Mouse (Mus musculus): Measurements from ENCODE around the gene Gm7168. TPM values are rescaled to one million over a fixed set of nuclear protein-coding genes. Genes with fewer than 3 reads are reported as not detected.
"Not testable (repeated sequence)": the region's sequence is repeated elsewhere in the genome, so short reads cannot be mapped to it uniquely, and the experiment has no call there.

The Gm7168 gene
- not detected in 2 replicates for polyA plus RNA-seq (2014; fragmentation: Nextera tagmentation; extraction: Ambion mirVana)

DNA sequence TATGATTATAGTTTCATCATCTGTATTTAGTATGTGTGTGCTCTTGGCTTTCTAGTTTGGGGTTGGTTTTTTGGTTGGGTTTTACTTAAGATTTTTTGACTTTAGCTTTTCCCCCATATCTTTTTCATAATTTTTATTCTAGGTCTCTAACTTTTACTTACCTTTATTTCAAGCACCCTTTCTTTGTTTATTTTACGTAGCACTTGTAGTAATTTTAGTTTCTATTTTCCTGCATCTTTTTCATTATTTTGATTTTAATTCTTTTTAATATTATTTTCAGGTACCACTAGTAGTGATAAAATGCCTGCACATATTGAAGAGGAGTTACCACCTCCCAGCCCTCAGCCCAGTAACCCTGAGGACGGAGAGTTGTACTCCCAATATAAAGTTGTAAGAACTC lies at the start of gene Gm7168:
TSS of gene Gm7168 (plus strand) at position 301 of the 400 bp plus-strand sequence.
- H3K27me3 ChIP-seq (ENCODE audit: control insufficient read depth, insufficient read depth, low read length); H3K9me3 ChIP-seq (ENCODE audit: control insufficient read depth, low read length); H3K4me3 ChIP-seq (replicated peaks; ENCODE audit: low read length); H3K36me3 ChIP-seq (replicated peaks; ENCODE audit: control insufficient read depth, insufficient read depth); ATAC-seq (ENCODE audit: low FRiP score); H3K4me1 ChIP-seq (replicated peaks; ENCODE audit: control insufficient read depth, insufficient read depth, low read length); DNase-seq (ENCODE audit: low spot score); H3K9ac ChIP-seq; H3K27ac ChIP-seq; H3K4me2 ChIP-seq (replicated peaks): not testable (repeated sequence)
- 100% methylated on average over 1 of the region's 2 CpGs for WGBS

DNA sequence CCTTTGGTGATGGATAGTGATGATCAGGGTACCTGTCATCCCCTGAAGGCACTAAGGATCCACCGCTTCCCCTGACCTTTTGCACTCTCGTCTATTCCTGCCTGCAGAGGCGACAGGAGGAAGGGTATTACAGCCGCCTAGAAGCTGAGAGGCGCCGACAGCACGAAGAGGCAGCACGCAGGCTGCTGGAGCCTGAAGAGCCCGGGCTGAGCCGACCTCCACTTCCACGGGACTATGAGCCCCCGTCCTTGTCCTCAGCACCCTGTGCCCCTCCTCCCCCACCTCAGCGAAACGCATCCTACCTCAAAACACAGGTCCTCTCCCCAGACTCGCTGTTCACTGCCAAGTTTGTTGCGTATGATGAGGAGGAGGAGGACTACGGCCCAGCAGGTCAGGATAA lies 49.3 kb upstream of the Gm7168 start:
- 0 out of 2 replicates have a peak, but pooled peaks have one; percentile 17 for ATAC-seq (ENCODE audit: low FRiP score)
- H3K4me2 ChIP-seq (replicated peaks) = no peak overlapping the region
- no peak overlapping the region for H3K27ac ChIP-seq
- no peaks in the 10 kb centered on the region for H3K27me3 ChIP-seq (ENCODE audit: control insufficient read depth, insufficient read depth, low read length)
- H3K9me3 ChIP-seq (ENCODE audit: control insufficient read depth, low read length) = no peaks in the 10 kb centered on the region
- no peaks in the 10 kb centered on the region for H3K4me1 ChIP-seq (replicated peaks; ENCODE audit: control insufficient read depth, insufficient read depth, low read length)
- H3K4me3 ChIP-seq (replicated peaks; ENCODE audit: low read length) = no peak overlapping the region
- H3K9ac ChIP-seq = no peak overlapping the region
- 90% methylated on average over 17 of the region's 17 CpGs for WGBS
- no peak for DNase-seq (ENCODE audit: low spot score)
- H3K36me3 ChIP-seq (replicated peaks; ENCODE audit: control insufficient read depth, insufficient read depth) = peaks cover 72% of the 10 kb centered on the region

DNA sequence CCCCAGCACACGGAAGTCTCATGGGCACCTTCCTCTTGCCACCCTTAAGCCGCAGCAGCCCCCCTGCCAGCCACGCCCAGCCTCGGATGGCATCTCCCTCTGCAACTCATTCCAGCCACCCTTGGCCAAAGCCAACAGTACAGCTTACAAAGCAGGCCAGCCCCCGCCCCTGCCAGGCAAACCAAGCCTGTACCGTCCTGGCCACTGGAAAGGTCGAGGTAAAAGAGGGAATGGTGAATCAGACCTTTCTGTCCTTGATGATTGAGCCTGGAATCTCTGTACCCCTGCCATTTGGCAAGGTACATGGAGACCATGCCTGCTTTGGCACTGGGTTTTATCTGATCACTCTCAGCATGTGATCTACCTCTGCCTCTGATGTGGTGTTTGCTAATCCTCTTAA lies 48.9 kb upstream of the Gm7168 start:
- H3K36me3 ChIP-seq (replicated peaks; ENCODE audit: control insufficient read depth, insufficient read depth) = peaks cover 76% of the 10 kb centered on the region

DNA sequence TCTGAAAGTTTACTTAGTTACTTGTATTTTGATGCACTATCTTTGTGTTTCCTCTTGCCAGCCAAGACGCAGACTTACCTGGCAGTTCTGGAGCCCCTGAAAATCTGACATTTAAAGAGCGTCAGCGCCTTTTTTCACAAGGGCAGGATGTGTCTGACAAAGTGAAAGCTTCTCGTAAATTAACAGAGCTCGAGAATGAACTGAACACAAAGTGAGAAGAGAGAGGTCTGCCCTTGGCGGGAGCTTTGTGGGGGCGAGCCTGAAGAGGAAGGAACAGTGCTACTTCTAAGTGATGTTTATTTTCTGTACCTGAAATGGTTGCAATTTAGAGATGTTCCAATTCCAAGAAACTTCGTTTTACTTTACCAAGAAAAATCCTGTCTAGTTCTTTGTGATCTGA lies 44.4 kb upstream of the Gm7168 start:
- WGBS = 94% methylated on average over 8 of the region's 8 CpGs
- Histone ChIP-seq H3K9me3 (ENCODE audit: control insufficient read depth, low read length) (no peaks in the 10 kb centered on the region), H3K4me3 (replicated peaks; ENCODE audit: low read length) (no peak overlapping the region), H3K4me1 (replicated peaks; ENCODE audit: control insufficient read depth, insufficient read depth, low read length) (no peaks in the 10 kb centered on the region), H3K9ac (no peak overlapping the region), H3K4me2 (replicated peaks) (no peak overlapping the region), H3K27me3 (ENCODE audit: control insufficient read depth, insufficient read depth, low read length) (no peaks in the 10 kb centered on the region), H3K27ac (no peak overlapping the region), H3K36me3 (replicated peaks; ENCODE audit: control insufficient read depth, insufficient read depth) (peaks cover 67% of the 10 kb centered on the region)
- DNase-seq (ENCODE audit: low spot score) (no peak), ATAC-seq (ENCODE audit: low FRiP score) (no peak)

More for the DNA sequence above, 48.9 kb upstream of the Gm7168 start:
- H3K4me3 ChIP-seq (replicated peaks; ENCODE audit: low read length) = no peak overlapping the region
- no peak overlapping the region for H3K4me2 ChIP-seq (replicated peaks)
- H3K9ac ChIP-seq = no peak overlapping the region
- no peaks in the 10 kb centered on the region for H3K9me3 ChIP-seq (ENCODE audit: control insufficient read depth, low read length)
- no peaks in the 10 kb centered on the region for H3K4me1 ChIP-seq (replicated peaks; ENCODE audit: control insufficient read depth, insufficient read depth, low read length)
- H3K27ac ChIP-seq = no peak overlapping the region
- 96% methylated on average over 7 of the region's 7 CpGs for WGBS
- DNase-seq (ENCODE audit: low spot score) (no peak), ATAC-seq (ENCODE audit: low FRiP score) (no peak)
- no peaks in the 10 kb centered on the region for H3K27me3 ChIP-seq (ENCODE audit: control insufficient read depth, insufficient read depth, low read length)

DNA sequence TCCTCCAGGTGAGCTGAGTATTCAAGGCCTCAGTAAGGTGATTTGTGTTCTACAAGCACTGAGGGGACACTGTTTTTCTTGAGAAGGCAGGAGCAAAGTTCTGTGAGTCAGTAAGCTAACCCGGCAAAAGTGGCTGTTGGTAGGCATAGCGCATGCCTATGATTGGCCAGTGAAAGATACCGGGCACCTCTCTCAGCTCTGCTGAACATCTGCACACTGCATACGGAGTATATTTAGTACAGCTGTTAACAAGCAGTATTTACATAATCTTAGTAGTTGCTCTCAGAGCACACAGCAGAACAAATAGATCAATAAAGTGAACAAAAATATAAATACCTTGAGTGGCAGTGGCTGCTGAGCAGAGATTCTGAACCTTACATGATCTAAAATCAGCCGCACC lies 41.1 kb upstream of the Gm7168 start:
- peaks cover 41% of the 10 kb centered on the region for H3K36me3 ChIP-seq (replicated peaks; ENCODE audit: control insufficient read depth, insufficient read depth)
- 96% methylated on average over 5 of the region's 5 CpGs for WGBS

DNA sequence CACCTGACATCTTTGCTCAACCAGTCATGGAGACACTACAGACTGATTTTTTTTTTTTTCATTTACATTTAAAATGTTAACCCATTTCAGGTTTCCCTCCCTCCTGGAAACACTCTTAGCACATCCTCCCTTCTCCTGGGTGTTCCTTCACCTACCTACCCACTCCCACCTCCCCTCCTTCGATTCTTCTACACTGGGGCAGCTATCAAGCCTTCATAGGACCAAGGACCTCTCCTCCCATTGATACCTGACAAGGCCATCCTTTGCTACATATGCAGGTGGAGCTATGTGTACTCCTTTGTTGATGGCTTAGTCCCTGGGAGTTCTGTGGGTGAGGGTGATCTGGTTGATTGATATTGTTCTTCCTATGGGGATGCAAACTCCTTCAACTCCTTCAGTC lies 40.5 kb upstream of the Gm7168 start:
- 89% methylated on average over 1 of the region's 1 CpGs for WGBS
- no peak overlapping the region for H3K4me2 ChIP-seq (replicated peaks)
- no peak overlapping the region for H3K27ac ChIP-seq
- H3K9ac ChIP-seq = no peak overlapping the region
- no peak for ATAC-seq (ENCODE audit: low FRiP score)
- no peaks in the 10 kb centered on the region for H3K4me1 ChIP-seq (replicated peaks; ENCODE audit: control insufficient read depth, insufficient read depth, low read length)
- H3K4me3 ChIP-seq (replicated peaks; ENCODE audit: low read length) = no peak overlapping the region
- DNase-seq (ENCODE audit: low spot score) = no peak
- H3K9me3 ChIP-seq (ENCODE audit: control insufficient read depth, low read length) = no peaks in the 10 kb centered on the region
- no peaks in the 10 kb centered on the region for H3K27me3 ChIP-seq (ENCODE audit: control insufficient read depth, insufficient read depth, low read length)
- peaks cover 40% of the 10 kb centered on the region for H3K36me3 ChIP-seq (replicated peaks; ENCODE audit: control insufficient read depth, insufficient read depth)

More for the DNA sequence above, 41.1 kb upstream of the Gm7168 start:
- Histone ChIP-seq H3K4me1 (replicated peaks; ENCODE audit: control insufficient read depth, insufficient read depth, low read length) (no peaks in the 10 kb centered on the region), H3K27me3 (ENCODE audit: control insufficient read depth, insufficient read depth, low read length) (no peaks in the 10 kb centered on the region), H3K27ac (no peak overlapping the region), H3K4me2 (replicated peaks) (no peak overlapping the region), H3K9ac (no peak overlapping the region), H3K9me3 (ENCODE audit: control insufficient read depth, low read length) (no peaks in the 10 kb centered on the region), H3K4me3 (replicated peaks; ENCODE audit: low read length) (no peak overlapping the region)
- DNase-seq (ENCODE audit: low spot score) (no peak), ATAC-seq (ENCODE audit: low FRiP score) (no peak)

DNA sequence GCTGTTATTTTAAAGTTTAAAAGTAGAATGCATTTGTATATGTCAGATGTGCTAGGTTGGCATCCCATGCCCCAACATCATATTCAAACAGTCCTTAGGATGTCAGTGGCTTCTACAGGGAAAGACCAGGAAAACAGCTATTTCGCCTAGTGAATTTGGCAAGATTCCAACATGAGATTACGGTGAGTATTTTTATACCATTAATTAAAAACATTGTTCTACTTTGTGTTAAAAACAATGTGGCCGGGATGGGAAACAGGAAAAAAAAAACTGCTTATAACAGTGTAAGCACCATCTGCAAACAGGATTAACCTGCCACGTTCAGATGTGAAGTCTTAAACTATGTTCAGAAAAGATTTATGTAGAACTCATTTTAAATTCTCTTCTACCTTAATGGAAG lies 34.2 kb upstream of the Gm7168 start:
- Histone ChIP-seq H3K9ac (no peak overlapping the region), H3K27ac (no peak overlapping the region), H3K4me1 (replicated peaks; ENCODE audit: control insufficient read depth, insufficient read depth, low read length) (no peaks in the 10 kb centered on the region), H3K9me3 (ENCODE audit: control insufficient read depth, low read length) (no peaks in the 10 kb centered on the region), H3K27me3 (ENCODE audit: control insufficient read depth, insufficient read depth, low read length) (no peaks in the 10 kb centered on the region), H3K4me2 (replicated peaks) (no peak overlapping the region), H3K36me3 (replicated peaks; ENCODE audit: control insufficient read depth, insufficient read depth) (no peaks in the 10 kb centered on the region), H3K4me3 (replicated peaks; ENCODE audit: low read length) (no peak overlapping the region)
- DNase-seq (ENCODE audit: low spot score) (no peak), ATAC-seq (ENCODE audit: low FRiP score) (no peak)
- WGBS = 75% methylated on average over 4 of the region's 4 CpGs

DNA sequence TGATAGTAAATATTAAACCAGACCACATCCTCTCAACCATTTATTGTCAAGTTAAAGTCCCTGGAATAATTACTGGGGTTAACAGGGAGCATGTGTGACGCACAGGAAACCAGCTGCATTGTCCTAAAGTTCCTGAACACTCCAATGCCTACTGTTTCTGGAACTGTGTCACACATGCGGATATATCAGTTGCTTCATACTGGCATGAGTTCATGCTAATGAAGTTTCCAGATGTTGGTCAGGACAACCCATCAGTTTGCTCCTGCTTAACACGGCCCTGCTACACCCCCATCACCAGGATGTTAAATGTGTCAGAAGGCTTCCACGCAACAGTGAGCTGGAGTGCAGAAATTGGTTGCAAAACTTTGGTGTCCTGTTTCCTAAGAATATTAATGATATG lies 33.6 kb upstream of the Gm7168 start:
- no peak overlapping the region for H3K27ac ChIP-seq
- ATAC-seq (ENCODE audit: low FRiP score) = no peak
- H3K9me3 ChIP-seq (ENCODE audit: control insufficient read depth, low read length) = no peaks in the 10 kb centered on the region
- H3K9ac ChIP-seq = no peak overlapping the region
- 76% methylated on average over 4 of the region's 4 CpGs for WGBS
- no peaks in the 10 kb centered on the region for H3K4me1 ChIP-seq (replicated peaks; ENCODE audit: control insufficient read depth, insufficient read depth, low read length)
- H3K4me2 ChIP-seq (replicated peaks) = no peak overlapping the region
- no peak overlapping the region for H3K4me3 ChIP-seq (replicated peaks; ENCODE audit: low read length)
- no peaks in the 10 kb centered on the region for H3K27me3 ChIP-seq (ENCODE audit: control insufficient read depth, insufficient read depth, low read length)
- DNase-seq (ENCODE audit: low spot score) = no peak
- H3K36me3 ChIP-seq (replicated peaks; ENCODE audit: control insufficient read depth, insufficient read depth) = no peaks in the 10 kb centered on the region

DNA sequence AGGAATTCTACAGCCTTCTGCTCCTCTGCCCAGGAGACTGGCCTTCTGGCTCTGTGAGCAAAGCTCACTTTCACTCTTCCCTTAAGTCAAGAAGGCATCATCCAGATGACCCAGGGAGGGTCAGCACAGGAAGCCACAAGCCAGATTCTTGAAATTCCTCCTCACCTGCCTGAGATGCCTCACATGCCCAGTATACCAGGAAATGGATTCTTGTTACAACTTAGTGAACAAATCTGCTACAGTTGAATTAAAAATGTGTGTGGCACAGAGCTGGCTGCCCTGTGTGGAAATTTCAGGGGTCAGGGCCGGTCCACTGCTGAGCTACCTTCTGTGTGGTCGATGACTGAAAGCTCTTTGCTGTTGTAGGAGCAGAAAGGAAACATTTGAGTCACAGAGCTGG lies 27.4 kb upstream of the Gm7168 start:
- H3K4me2 ChIP-seq (replicated peaks) = no peak overlapping the region
- no peak for DNase-seq (ENCODE audit: low spot score)
- no peaks in the 10 kb centered on the region for H3K9me3 ChIP-seq (ENCODE audit: control insufficient read depth, low read length)
- ATAC-seq (ENCODE audit: low FRiP score) = no peak
- WGBS = 82% methylated on average over 2 of the region's 2 CpGs
- no peaks in the 10 kb centered on the region for H3K36me3 ChIP-seq (replicated peaks; ENCODE audit: control insufficient read depth, insufficient read depth)
- no peaks in the 10 kb centered on the region for H3K4me1 ChIP-seq (replicated peaks; ENCODE audit: control insufficient read depth, insufficient read depth, low read length)
- no peaks in the 10 kb centered on the region for H3K27me3 ChIP-seq (ENCODE audit: control insufficient read depth, insufficient read depth, low read length)
- no peak overlapping the region for H3K9ac ChIP-seq
- no peak overlapping the region for H3K27ac ChIP-seq
- no peak overlapping the region for H3K4me3 ChIP-seq (replicated peaks; ENCODE audit: low read length)

DNA sequence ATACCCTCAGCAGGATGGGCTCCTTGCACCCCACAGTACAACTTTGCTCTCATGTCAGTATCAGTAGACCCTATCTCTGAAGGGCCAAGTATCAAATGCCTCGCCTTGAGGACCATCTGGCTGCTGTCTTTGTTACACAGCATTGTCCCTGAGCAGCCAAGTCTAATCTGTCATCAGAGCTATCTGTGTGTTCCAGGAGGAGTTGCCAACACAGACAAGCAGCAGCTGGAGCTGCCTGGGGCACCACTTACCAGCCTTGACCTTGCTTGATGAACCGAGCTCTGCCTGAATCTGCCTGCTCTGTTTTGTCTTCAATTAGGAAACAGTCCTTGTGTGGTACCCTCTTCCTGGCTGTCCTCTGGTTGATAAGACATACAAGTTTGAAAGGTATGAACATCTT lies 24.8 kb upstream of the Gm7168 start:
- H3K27ac ChIP-seq = no peak overlapping the region
- peak; percentile 27 for DNase-seq (ENCODE audit: low spot score)
- H3K9ac ChIP-seq = no peak overlapping the region
- WGBS = 52% methylated on average over 2 of the region's 2 CpGs
- H3K36me3 ChIP-seq (replicated peaks; ENCODE audit: control insufficient read depth, insufficient read depth) = no peaks in the 10 kb centered on the region
- ATAC-seq (ENCODE audit: low FRiP score) = peak; percentile 67; the same call in 1 of the 2 replicates
- no peaks in the 10 kb centered on the region for H3K27me3 ChIP-seq (ENCODE audit: control insufficient read depth, insufficient read depth, low read length)
- H3K4me3 ChIP-seq (replicated peaks; ENCODE audit: low read length) = no peak overlapping the region
- no peaks in the 10 kb centered on the region for H3K4me1 ChIP-seq (replicated peaks; ENCODE audit: control insufficient read depth, insufficient read depth, low read length)
- no peaks in the 10 kb centered on the region for H3K9me3 ChIP-seq (ENCODE audit: control insufficient read depth, low read length)
- no peak overlapping the region for H3K4me2 ChIP-seq (replicated peaks)
